Mouse (Mus musculus) E14TG2a.4 (cell line): ENCODE data around the gene Gpn2.
A peak's percentile ranks its signal among the peaks of the same experiment; 100 is the strongest.

ENCODE experiments used
- H3K27me3 ChIP-seq: 2 replicates; pipeline ENCODE4 v1.6.1; 2014; ENCODE audit warnings: low read length, control low read depth; ENCODE audit not compliant: insufficient read depth
- H3K36me3 ChIP-seq: 2 replicates; pipeline ENCODE4 v1.6.1; 2014; ENCODE audit warnings: low read length, control low read depth; ENCODE audit not compliant: insufficient read depth
- H3K4me1 ChIP-seq: replicated peaks from 2 replicates; pipeline ENCODE4 v1.6.1; 2014; ENCODE audit warnings: low read depth, low read length, control low read depth
- H3K4me3 ChIP-seq: replicated peaks from 2 replicates; pipeline ENCODE4 v1.5.1; 2014; ENCODE audit warnings: mild to moderate bottlenecking, low read length
- H3K9me3 ChIP-seq: 2 replicates; pipeline ENCODE4 v1.6.1; 2014; ENCODE audit warnings: low read length, control low read depth
- CTCF ChIP-seq: conservative IDR thresholded peaks from 2 replicates; pipeline ENCODE4 v1.5.1; 2014; ENCODE audit warnings: low read length
- NANOG ChIP-seq: IDR thresholded peaks from 2 replicates; pipeline ENCODE4 v1.6.1; 2014; ENCODE audit warnings: borderline replicate concordance, low read length, mixed read lengths
- POU5F1 ChIP-seq: IDR thresholded peaks from 2 replicates; pipeline ENCODE4 v1.6.1; 2014; ENCODE audit warnings: low read length, borderline replicate concordance

The Gpn2 gene

GRCm38 (mm10) chr4:133557041-133557717 lies 27.0 kb upstream of the Gpn2 start:
- TF ChIP-seq POU5F1 (no peak), NANOG (no peak), CTCF (no peak)

GRCm38 (mm10) chr4:133559846-133560245 lies 24.3 kb upstream of the Gpn2 start:
- H3K9me3 ChIP-seq = no peaks in the 10 kb centered on the region
- peaks cover 13% of the 10 kb centered on the region for H3K27me3 ChIP-seq
- peaks cover 27% of the 10 kb centered on the region for H3K4me1 ChIP-seq
- H3K4me3 ChIP-seq = no peak overlapping the region
- no peaks in the 10 kb centered on the region for H3K36me3 ChIP-seq
- TF ChIP-seq NANOG (no peak), CTCF (no peak), POU5F1 (no peak)

More at GRCm38 (mm10) chr4:133557041-133557717, 27.0 kb upstream of the Gpn2 start:
- Histone ChIP-seq H3K4me1 (peaks cover 33% of the 10 kb centered on the region), H3K27me3 (peaks cover 31% of the 10 kb centered on the region), H3K4me3 (no peak overlapping the region), H3K36me3 (no peaks in the 10 kb centered on the region), H3K9me3 (no peaks in the 10 kb centered on the region)

- TF ChIP-seq POU5F1 (no peak), CTCF (no peak), NANOG (no peak)
- H3K27me3 ChIP-seq = peaks cover 6% of the 10 kb centered on the region
- no peaks in the 10 kb centered on the region for H3K36me3 ChIP-seq
- peaks cover 23% of the 10 kb centered on the region for H3K4me1 ChIP-seq
- no peaks in the 10 kb centered on the region for H3K9me3 ChIP-seq
- no peak overlapping the region for H3K4me3 ChIP-seq
These were observed 22.5 kb upstream of the Gpn2 start for GRCm38 (mm10) chr4:133561622-133562021.

GRCm38 (mm10) chr4:133563123-133563571 lies 21.0 kb upstream of the Gpn2 start:
- Histone ChIP-seq H3K4me1 (peaks cover 28% of the 10 kb centered on the region), H3K36me3 (no peaks in the 10 kb centered on the region), H3K4me3 (peak overlapping the region; percentile 20; the same call in 1 of the 2 replicates), H3K27me3 (no peaks in the 10 kb centered on the region), H3K9me3 (no peaks in the 10 kb centered on the region)
- TF ChIP-seq CTCF = no peak

- Histone ChIP-seq H3K4me3 (no peak overlapping the region), H3K27me3 (no peaks in the 10 kb centered on the region), H3K4me1 (peaks cover 34% of the 10 kb centered on the region), H3K9me3 (no peaks in the 10 kb centered on the region), H3K36me3 (no peaks in the 10 kb centered on the region)
- no peak for TF ChIP-seq CTCF
- no peak for TF ChIP-seq NANOG
- TF ChIP-seq POU5F1 = no peak
These were observed 16.9 kb upstream of the Gpn2 start for GRCm38 (mm10) chr4:133567251-133567650.

- TF ChIP-seq POU5F1 (no peak), CTCF (no peak), NANOG (no peak)
- Histone ChIP-seq H3K4me3 (peak overlapping the region; percentile 65), H3K27me3 (no peaks in the 10 kb centered on the region), H3K4me1 (peaks cover 31% of the 10 kb centered on the region), H3K36me3 (no peaks in the 10 kb centered on the region), H3K9me3 (no peaks in the 10 kb centered on the region)
These were observed 14.7 kb upstream of the Gpn2 start for GRCm38 (mm10) chr4:133569291-133570065.

GRCm38 (mm10) chr4:133570066-133570466 lies 14.1 kb upstream of the Gpn2 start:
- no peaks in the 10 kb centered on the region for H3K27me3 ChIP-seq
- peak overlapping the region; percentile 65 for H3K4me3 ChIP-seq
- peaks cover 31% of the 10 kb centered on the region for H3K4me1 ChIP-seq
- no peaks in the 10 kb centered on the region for H3K36me3 ChIP-seq
- TF ChIP-seq CTCF (no peak), POU5F1 (no peak), NANOG (no peak)
- H3K9me3 ChIP-seq = no peaks in the 10 kb centered on the region

- Histone ChIP-seq H3K9me3 (no peaks in the 10 kb centered on the region), H3K4me1 (peaks cover 50% of the 10 kb centered on the region), H3K4me3 (peak within 1 kb of the TSS; percentile 99), H3K27me3 (no peaks in the 10 kb centered on the region), H3K36me3 (peaks cover 17% of the 10 kb centered on the region)
- 0 out of 2 replicates have a peak, but pooled peaks have one; percentile 1 for TF ChIP-seq CTCF
- no peak for TF ChIP-seq NANOG
These were observed 9.9 kb upstream of the Gpn2 start, which contains the start of gene Gpatch3 for GRCm38 (mm10) chr4:133574070-133574842. Gpatch3 (plus strand) TSS chr4:133574745.
